Comparison of ENCODE assay signal across 12 mouse cellular contexts in the genomic region with DNA sequence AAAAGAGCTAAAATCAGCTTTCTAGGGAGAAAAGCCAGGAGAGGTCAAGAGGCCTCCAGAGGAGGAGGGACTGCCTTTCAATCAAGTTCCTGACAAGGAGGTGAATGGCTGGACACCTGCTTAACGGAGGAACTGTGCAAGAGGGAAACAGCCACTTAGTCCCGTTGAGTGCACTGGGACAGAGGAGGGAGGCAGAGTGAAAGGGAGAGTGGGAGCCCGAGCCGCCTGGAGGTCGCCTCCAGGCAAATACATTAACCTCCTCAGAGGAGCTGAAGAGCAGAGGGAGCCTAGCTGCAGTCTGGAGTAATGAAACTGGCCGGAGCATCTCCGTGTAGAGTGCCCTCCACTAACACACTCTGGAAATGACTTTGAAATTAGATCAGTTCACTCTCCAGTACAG.
A peak's percentile ranks its signal among the peaks of the same experiment; 100 is the strongest.
DNase-seq lines count a peak whose midpoint lies in the region; ATAC-seq lines count a peak whose summit lies in the region.
"Had no signal": no experiment of that assay in that cellular context is flagged by ENCODE, and none has a peak within 500 bp of the region (broad histone marks: within the 10 kb centered on the region; RNA-seq: fewer than 3 reads in every experiment).

No protein-coding gene starts in this region.

- no peaks in the 10 kb centered on the region; the same call in 1 of the 2 replicates for H3K4me1 ChIP-seq in intestine, embryonic 14.5 days (replicated peaks; ENCODE audit: control insufficient read depth, insufficient read depth, low read length)
- no peaks in the 10 kb centered on the region for H3K4me1 ChIP-seq in intestine, embryonic 15.5 days (replicated peaks)
- H3K4me1 ChIP-seq in hindbrain, embryonic 13.5 days (replicated peaks) = peaks cover 6% of the 10 kb centered on the region; the same call in 1 of the 2 replicates
- peaks cover 3% of the 10 kb centered on the region; the same call in 1 of the 2 replicates for H3K4me1 ChIP-seq in midbrain, embryonic 16.5 days (ENCODE audit: control insufficient read depth, insufficient read depth, low read length)

- 4% methylated on average over 7 of the region's 7 CpGs for WGBS in intestine, embryonic 14.5 days
- WGBS in intestine, embryonic 15.5 days = 8% methylated on average over 7 of the region's 7 CpGs
- 4% methylated on average over 7 of the region's 7 CpGs for WGBS in hindbrain, embryonic 13.5 days
- 9% methylated on average over 7 of the region's 7 CpGs for WGBS in midbrain, embryonic 16.5 days

- no peaks in the 10 kb centered on the region for H3K9me3 ChIP-seq in intestine, embryonic 14.5 days (ENCODE audit: control insufficient read depth, low read length)
- H3K9me3 ChIP-seq in intestine, embryonic 15.5 days = no peaks in the 10 kb centered on the region
- no peaks in the 10 kb centered on the region for H3K9me3 ChIP-seq in hindbrain, embryonic 13.5 days
- H3K9me3 ChIP-seq in midbrain, embryonic 16.5 days (replicated peaks; ENCODE audit: control insufficient read depth, low read length, poor library complexity, severe bottlenecking) = no peaks in the 10 kb centered on the region

- no peaks in the 10 kb centered on the region for H3K36me3 ChIP-seq in intestine, embryonic 14.5 days (ENCODE audit: control insufficient read depth, insufficient read depth, low read length)
- no peaks in the 10 kb centered on the region for H3K36me3 ChIP-seq in intestine, embryonic 15.5 days
- no peaks in the 10 kb centered on the region for H3K36me3 ChIP-seq in hindbrain, embryonic 13.5 days
- no peaks in the 10 kb centered on the region for H3K36me3 ChIP-seq in midbrain, embryonic 16.5 days (ENCODE audit: control insufficient read depth, insufficient read depth, low read length)

- no peaks in the 10 kb centered on the region for H3K27me3 ChIP-seq in intestine, embryonic 14.5 days (replicated peaks; ENCODE audit: control insufficient read depth, insufficient read depth, low read length)
- H3K27me3 ChIP-seq in intestine, embryonic 15.5 days (replicated peaks) = no peaks in the 10 kb centered on the region
- H3K27me3 ChIP-seq in hindbrain, embryonic 13.5 days = no peaks in the 10 kb centered on the region
- no peaks in the 10 kb centered on the region for H3K27me3 ChIP-seq in midbrain, embryonic 16.5 days (ENCODE audit: control insufficient read depth, insufficient read depth, low read depth, low read length)

- H3K4me2 ChIP-seq in intestine, embryonic 14.5 days (ENCODE audit: low read length) = no peak overlapping the region
- no peak overlapping the region for H3K4me2 ChIP-seq in intestine, embryonic 15.5 days (replicated peaks)
- H3K4me2 ChIP-seq in hindbrain, embryonic 13.5 days = no peak overlapping the region
- H3K4me2 ChIP-seq in midbrain, embryonic 16.5 days (ENCODE audit: low read length) = no peak overlapping the region

- ATAC-seq in intestine, embryonic 14.5 days (replicated peaks; ENCODE audit: low FRiP score, low TSS enrichment, low read depth) = no peak
- ATAC-seq in intestine, embryonic 15.5 days = no peak
- ATAC-seq in hindbrain, embryonic 13.5 days (ENCODE audit: low FRiP score) = peak; percentile 49; the same call in 1 of the 2 replicates
- ATAC-seq in midbrain, embryonic 16.5 days = peak; percentile 84

- peak overlapping the region; percentile 27; the same call in 1 of the 2 replicates for H3K27ac ChIP-seq in intestine, embryonic 14.5 days (ENCODE audit: low read depth)
- no peak overlapping the region for H3K27ac ChIP-seq in intestine, embryonic 15.5 days
- no peak overlapping the region for H3K27ac ChIP-seq in hindbrain, embryonic 13.5 days
- H3K27ac ChIP-seq in midbrain, embryonic 16.5 days (ENCODE audit: low read length) = no peak overlapping the region

- H3K4me3 ChIP-seq in intestine, embryonic 14.5 days (ENCODE audit: low read depth, low read length) = no peak overlapping the region
- no peak overlapping the region for H3K4me3 ChIP-seq in intestine, embryonic 15.5 days (replicated peaks)
- H3K4me3 ChIP-seq in hindbrain, embryonic 13.5 days = no peak overlapping the region
- no peak overlapping the region for H3K4me3 ChIP-seq in midbrain, embryonic 16.5 days (ENCODE audit: low read depth, low read length)

- H3K9ac ChIP-seq in intestine, embryonic 14.5 days (ENCODE audit: low read length) = no peak overlapping the region
- no peak overlapping the region for H3K9ac ChIP-seq in intestine, embryonic 15.5 days
- no peak overlapping the region for H3K9ac ChIP-seq in hindbrain, embryonic 13.5 days
- H3K9ac ChIP-seq in midbrain, embryonic 16.5 days (ENCODE audit: low read depth, low read length) = no peak overlapping the region

- DNase-seq in intestine, embryonic 14.5 days (ENCODE audit: low spot score) = peak; percentile 54
- DNase-seq in embryo, embryonic 11 days = peak; percentile 62
- DNase-seq in frontal cortex, postnatal 10 days (ENCODE audit: low spot score in 2 of 2) = no peak
- DNase-seq in adrenal gland, adult 18-20 months (ENCODE audit: low spot score in 2 of 2) = no peak
- DNase-seq in adrenal gland, adult 8-10 months = no peak
- DNase-seq: adrenal gland, adult 2 months; B cell, adult 2 months; kidney, adult 8-10 months; thymus, postnatal 14 days had no signal

Comparison
In these comparisons a context has a peak if more than half of its experiments do, and no peak if none do; other contexts are left out.
1. ATAC-seq: peak in hindbrain, embryonic 13.5 days (single experiment) and midbrain, embryonic 16.5 days (single experiment); none in intestine, embryonic 14.5 days (single experiment) and intestine, embryonic 15.5 days (single experiment).
2. DNase-seq: peak in intestine, embryonic 14.5 days (single experiment) and embryo, embryonic 11 days (single experiment); none in frontal cortex, postnatal 10 days (0 of 2), adrenal gland, adult 18-20 months (0 of 2) and adrenal gland, adult 8-10 months (single experiment).